Mouse (Mus musculus) small intestine, adult 2 months (tissue): ENCODE data around the gene Ddx25.

Source experiments
- CTCF ChIP-seq: fragments of 200-500 bp; IDR thresholded peaks from 2 replicates; pipeline ENCODE4 v1.5.1; 2012; ENCODE audit warnings: low read depth, mild to moderate bottlenecking, control low read depth, inconsistent platforms, low read length, moderate library complexity, mixed read lengths; ENCODE audit not compliant: insufficient replicate concordance, insufficient read length; ENCODE audit errors: extremely low read depth
- POLR2A ChIP-seq: fragments of 200-500 bp; IDR thresholded peaks from 2 replicates; pipeline ENCODE4 v1.6.1; 2012; ENCODE audit warnings: low read depth, mild to moderate bottlenecking, control low read depth, inconsistent platforms, low read length, moderate library complexity

DNA sequence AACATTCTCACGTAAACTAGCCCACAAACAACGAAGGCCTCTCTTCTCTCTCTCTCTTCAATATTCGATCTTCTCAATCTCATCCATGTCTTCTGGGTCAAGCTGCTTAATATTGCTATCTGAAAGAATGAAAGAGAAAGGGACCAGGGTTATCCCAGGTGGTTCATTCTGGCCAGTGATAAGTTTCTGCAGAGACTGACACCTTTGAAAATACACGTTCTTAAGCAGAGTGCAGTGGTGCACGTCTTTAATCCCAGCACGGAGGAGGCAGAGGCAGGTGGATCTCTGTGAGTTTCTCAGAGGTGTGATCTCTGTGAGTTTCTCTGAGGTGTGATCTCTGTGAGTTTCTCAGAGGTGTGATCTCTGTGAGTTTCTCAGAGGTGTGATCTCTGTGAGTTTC lies 16.4 kb downstream of the Ddx25 start:
- TF ChIP-seq CTCF = no peak
- no peak for TF ChIP-seq POLR2A
